Mouse (Mus musculus) small intestine, adult 2 months (tissue): Measurements from ENCODE around the gene Plxdc1.

Source experiments
- CTCF ChIP-seq: fragments of 200-500 bp; IDR thresholded peaks from 2 replicates; pipeline ENCODE4 v1.5.1; 2012; ENCODE audit warnings: low read depth, mild to moderate bottlenecking, control low read depth, inconsistent platforms, low read length, moderate library complexity, mixed read lengths; ENCODE audit not compliant: insufficient replicate concordance, insufficient read length; ENCODE audit errors: extremely low read depth
- POLR2A ChIP-seq: fragments of 200-500 bp; IDR thresholded peaks from 2 replicates; pipeline ENCODE4 v1.6.1; 2012; ENCODE audit warnings: low read depth, mild to moderate bottlenecking, control low read depth, inconsistent platforms, low read length, moderate library complexity

GRCm38 (mm10) chr11:97988530-97989096 lies 2.4 kb upstream of the Plxdc1 start:
- TF ChIP-seq CTCF = peak; percentile 11; the same call in 1 of the 2 replicates
- TF ChIP-seq POLR2A = no peak
